Mouse (Mus musculus): ENCODE results near the gene Dcaf12.

Gene Dcaf12

GRCm38 (mm10) chr4:41314141-41315129, at the start of gene Dcaf12:
Dcaf12 (minus strand) TSS chr4:41314889.
- DNase-seq (ENCODE audit: low spot score in 2 of 2) = peak; percentile 88 to 96

GRCm38 (mm10) chr4:41361059-41361458, 46.4 kb upstream of the Dcaf12 start:
- DNase-seq (ENCODE audit: low spot score in 2 of 2) = no peak

GRCm38 (mm10) chr4:41359358-41359757, 44.7 kb upstream of the Dcaf12 start:
- DNase-seq (ENCODE audit: low spot score in 2 of 2) = no peak

GRCm38 (mm10) chr4:41358669-41359068, 44.0 kb upstream of the Dcaf12 start:
- DNase-seq (ENCODE audit: low spot score in 2 of 2) = no peak

- no peak for DNase-seq (ENCODE audit: low spot score in 2 of 2)
Observed at GRCm38 (mm10) chr4:41357154-41357553, 42.5 kb upstream of the Dcaf12 start.

- DNase-seq (ENCODE audit: low spot score in 2 of 2) = no peak
Observed at GRCm38 (mm10) chr4:41353265-41353664, 38.6 kb upstream of the Dcaf12 start.

- no peak for DNase-seq (ENCODE audit: low spot score in 2 of 2)
Observed at GRCm38 (mm10) chr4:41352758-41353157, 38.1 kb upstream of the Dcaf12 start.

GRCm38 (mm10) chr4:41349199-41349591, 34.5 kb upstream of the Dcaf12 start:
- DNase-seq (ENCODE audit: low spot score in 2 of 2) = peak in 1 of 2 experiments; percentile 49

GRCm38 (mm10) chr4:41348584-41349198, 34.0 kb upstream of the Dcaf12 start, which contains the start of gene Ubap1:
Ubap1 (plus strand) TSS chr4:41348996.
- peak; percentile 88 to 91 for DNase-seq (ENCODE audit: low spot score in 2 of 2)

- DNase-seq (ENCODE audit: low spot score in 2 of 2) = no peak
Observed at GRCm38 (mm10) chr4:41347839-41348238, 33.1 kb upstream of the Dcaf12 start.

GRCm38 (mm10) chr4:41346011-41346410, 31.3 kb upstream of the Dcaf12 start:
- no peak for DNase-seq (ENCODE audit: low spot score in 2 of 2)

- DNase-seq (ENCODE audit: low spot score in 2 of 2) = no peak
Observed at GRCm38 (mm10) chr4:41340912-41341550, 26.3 kb upstream of the Dcaf12 start.

GRCm38 (mm10) chr4:41336546-41336945, 21.9 kb upstream of the Dcaf12 start:
- DNase-seq (ENCODE audit: low spot score in 2 of 2) = no peak

GRCm38 (mm10) chr4:41331698-41332421, 17.2 kb upstream of the Dcaf12 start:
- no peak for DNase-seq (ENCODE audit: low spot score in 2 of 2)

- no peak for DNase-seq (ENCODE audit: low spot score in 2 of 2)
Observed at GRCm38 (mm10) chr4:41331085-41331484, 16.4 kb upstream of the Dcaf12 start.

GRCm38 (mm10) chr4:41329481-41329880, 14.8 kb upstream of the Dcaf12 start:
- DNase-seq (ENCODE audit: low spot score in 2 of 2) = no peak

GRCm38 (mm10) chr4:41326876-41327275, 12.2 kb upstream of the Dcaf12 start:
- DNase-seq (ENCODE audit: low spot score in 2 of 2) = no peak

- DNase-seq (ENCODE audit: low spot score in 2 of 2) = no peak
Observed at GRCm38 (mm10) chr4:41320971-41321370, 6.3 kb upstream of the Dcaf12 start.

- DNase-seq (ENCODE audit: low spot score in 2 of 2) = no peak
Observed at GRCm38 (mm10) chr4:41318267-41318666, 3.6 kb upstream of the Dcaf12 start.

GRCm38 (mm10) chr4:41315173-41315572, 484 bp upstream of the Dcaf12 start:
- DNase-seq (ENCODE audit: low spot score in 2 of 2) = peak in 1 of 2 experiments; percentile 5

- peak in 1 of 2 experiments; percentile 17 for DNase-seq (ENCODE audit: low spot score in 2 of 2)
Observed at GRCm38 (mm10) chr4:41313722-41314121, 967 bp downstream of the Dcaf12 start.

All from urinary bladder, adult 18-20 months (tissue).